ENCODE assay signal across 27 mouse cellular contexts in the genomic region with DNA sequence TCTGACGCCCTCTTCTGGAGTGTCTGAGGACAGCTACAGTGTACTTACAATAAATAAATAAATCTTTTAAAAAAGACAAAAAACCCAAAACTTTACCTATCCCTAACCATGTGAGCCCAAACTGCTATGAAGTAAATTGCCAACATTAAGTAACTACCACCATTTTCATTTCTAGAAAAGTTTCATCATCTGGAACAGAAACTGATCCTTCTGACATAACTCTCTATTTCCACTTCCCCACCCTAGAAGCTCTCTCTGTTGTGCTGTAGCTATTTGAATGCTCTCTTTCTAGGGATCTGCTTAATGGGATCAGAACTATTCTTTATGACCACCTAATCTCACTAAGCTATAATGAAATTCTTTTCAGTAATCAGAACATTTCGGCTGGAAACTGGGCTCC.
"Had no signal": no experiment of that assay in that cellular context is flagged by ENCODE, and none has a peak within 500 bp of the region (broad histone marks: within the 10 kb centered on the region; RNA-seq: fewer than 3 reads in every experiment).

No protein-coding gene starts in this region.

- DNase-seq: gastrocnemius, postnatal 10 days; gastrocnemius, postnatal 25 days; heart, adult 18-20 months; heart, postnatal 14 days; heart, postnatal 36 days; kidney, adult 18-20 months; kidney, adult 8-10 months; kidney, postnatal 10 days; kidney, postnatal 25 days; kidney, postnatal 4 days; layer of hippocampus, adult 9-11 months; liver had no signal

- H3K4me1 ChIP-seq: intestine, embryonic 15.5 days had no signal

- H3K4me3 ChIP-seq: heart, embryonic 13.5 days; heart, embryonic 15.5 days; hindbrain, embryonic 10.5 days; hindbrain, embryonic 12.5 days; intestine, embryonic 15.5 days; left cerebral cortex, adult 2 months; limb, embryonic 10.5 days; limb, embryonic 12.5 days; liver, embryonic 12.5 days had no signal

- H3K9me3 ChIP-seq: heart, embryonic 15.5 days; hindbrain, embryonic 12.5 days; intestine, embryonic 15.5 days; limb, embryonic 10.5 days; limb, embryonic 12.5 days; liver, embryonic 12.5 days had no signal

- ATAC-seq: hindbrain, embryonic 16.5 days; inflammation-experienced regulatory T-cells, adult 6 months; intestine, embryonic 15.5 days; intestine, postnatal 0 days; liver, embryonic 12.5 days had no signal

- H3K27ac ChIP-seq: heart, embryonic 13.5 days; heart, embryonic 15.5 days; hindbrain, embryonic 10.5 days; hindbrain, embryonic 12.5 days; hindbrain, embryonic 14.5 days; intestine, embryonic 15.5 days; left cerebral cortex, adult 2 months; limb, embryonic 10.5 days; limb, embryonic 12.5 days; liver, embryonic 12.5 days; liver, embryonic 14.5 days had no signal

- H3K36me3 ChIP-seq: heart, embryonic 15.5 days; hindbrain, embryonic 10.5 days; hindbrain, embryonic 12.5 days; intestine, embryonic 15.5 days; limb, embryonic 10.5 days had no signal

- H3K9ac ChIP-seq: heart, embryonic 13.5 days; heart, embryonic 15.5 days; hindbrain, embryonic 12.5 days; hindbrain, embryonic 14.5 days; intestine, embryonic 15.5 days; limb, embryonic 12.5 days; liver, embryonic 12.5 days; liver, embryonic 14.5 days had no signal

- H3K27me3 ChIP-seq: heart, embryonic 13.5 days; heart, embryonic 15.5 days; hindbrain, embryonic 12.5 days; intestine, embryonic 15.5 days; limb, embryonic 12.5 days; liver, embryonic 12.5 days had no signal

- H3K4me2 ChIP-seq: heart, embryonic 11.5 days; heart, embryonic 13.5 days; heart, embryonic 15.5 days; hindbrain, embryonic 12.5 days; hindbrain, embryonic 14.5 days; intestine, embryonic 15.5 days; limb, embryonic 12.5 days; liver, embryonic 12.5 days had no signal
